Mouse (Mus musculus) myocyte (in vitro differentiated cells): ENCODE measurements around the gene Stk25.

Experiments
- MYOG ChIP-seq, 3 experiments: IDR thresholded peaks; one replicate each; pipeline ENCODE4 v1.6.1; 2011; ENCODE audit warnings: control low read depth in 2 of 3, low read depth in 2 of 3, mild to moderate bottlenecking in 2 of 3; ENCODE audit not compliant: insufficient read length in 2 of 3, control insufficient read depth in 1 of 3, insufficient read depth in 1 of 3
- POLR2A ChIP-seq: IDR thresholded peaks from one replicate; pipeline ENCODE4 v1.6.1; 2011; ENCODE audit warnings: low read depth, mild to moderate bottlenecking, control low read depth, moderate library complexity; ENCODE audit not compliant: insufficient read length
- USF1 ChIP-seq: IDR thresholded peaks from one replicate; pipeline ENCODE4 v1.6.1; 2011; ENCODE audit warnings: low read depth, mild to moderate bottlenecking, control low read depth, moderate library complexity

DNA sequence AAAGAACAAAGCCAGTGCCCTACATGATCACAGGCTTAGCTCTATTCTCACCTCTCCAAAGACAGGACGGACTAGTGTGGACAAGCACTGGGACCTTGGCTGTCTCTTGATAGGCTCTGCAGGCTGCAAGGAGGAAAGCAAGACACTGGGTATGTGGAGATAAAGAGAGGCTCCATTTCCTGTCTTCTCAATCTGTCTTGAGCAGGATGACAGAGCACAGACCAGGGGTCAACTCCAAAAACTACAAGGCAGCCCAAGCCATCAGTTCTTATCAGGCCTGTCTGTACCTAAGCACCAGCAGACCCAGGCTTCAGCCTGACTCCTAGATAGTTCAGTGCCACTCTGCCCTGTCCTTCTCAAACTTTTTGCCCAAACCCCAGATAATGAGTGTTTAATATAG is 34.0 kb downstream of the Stk25 start:
- no peak for TF ChIP-seq POLR2A
- no peak for TF ChIP-seq USF1
- TF ChIP-seq MYOG (IDR thresholded peaks at IDR 0.05; ENCODE audit: control insufficient read depth in 1 of 3, insufficient read depth in 1 of 3, insufficient read length in 2 of 3, low read depth in 2 of 3): no peak
